Mouse (Mus musculus): ENCODE measurements around the gene Vmn1r88. TPM values are rescaled to one million over a fixed set of nuclear protein-coding genes. Genes with fewer than 3 reads are reported as not detected.
"Not testable (repeated sequence)": the region's sequence is repeated elsewhere in the genome, so short reads cannot be mapped to it uniquely, and the experiment has no call there.

Vmn1r88 gene
- total RNA-seq (2012; rRNA removed) (0.29 and 0.34 TPM in 2 replicates), total RNA-seq (2014; rRNA removed) (0.03 TPM in 1 of 2 replicates, not detected in the other), polyA plus RNA-seq (2012; ENCODE audit: insufficient read length, low read depth) (0.07 and 0.10 TPM in 2 replicates)

DNA sequence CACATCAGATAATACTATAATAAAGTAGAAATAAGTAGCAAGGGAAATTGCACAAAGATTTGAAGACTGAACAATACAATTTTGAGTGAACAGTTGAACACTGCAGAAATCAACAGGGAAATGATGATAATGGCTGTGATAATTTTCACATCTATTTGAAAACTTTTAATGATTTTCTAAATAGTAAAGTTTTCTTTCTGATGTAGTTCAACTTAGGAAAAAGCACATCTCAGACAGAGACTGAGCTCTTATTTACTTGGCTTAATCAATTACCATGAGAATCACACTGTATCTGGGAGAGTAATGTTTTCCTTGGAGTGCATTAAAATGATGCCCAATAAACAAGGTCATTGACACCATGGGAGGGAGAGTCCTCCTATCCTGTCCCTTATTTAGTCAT, at the start of gene Vmn1r88:
Gene Vmn1r88, plus strand, starts transcription at position 301 of the 400 bp plus-strand sequence.
- dilution Hi-C loops (cut with MboI; ENCODE audit: extremely low pct_ligation_motif_present, extremely low pct_unique_long_range_greater_than_20kb, low sequenced_read_pairs) (no loop called here), in situ Hi-C loops (cut with MboI; ENCODE audit: low pct_ligation_motif_present, low pct_unique_long_range_greater_than_20kb, low sequenced_read_pairs) (no loop called here)
- no peak within 1 kb of the TSS for H3K4me2 ChIP-seq (ENCODE audit: insufficient read depth, low read depth, poor library complexity, severe bottlenecking)
- no peaks in the 10 kb centered on the region for H3K9me3 ChIP-seq (replicated peaks; ENCODE audit: low read length)
- no peak within 1 kb of the TSS for H3K4me3 ChIP-seq (replicated peaks in 1 of 3; ENCODE audit: low read depth in 2 of 3, low read length in 2 of 3, poor library complexity in 1 of 3)
- H3K36me3 ChIP-seq (replicated peaks in 1 of 2; ENCODE audit: control insufficient read depth in 1 of 2, insufficient read depth in 1 of 2, low read length in 1 of 2), result no peaks in the 10 kb centered on the region
- H3K27ac ChIP-seq (ENCODE audit: insufficient read depth, low read depth), result no peak within 1 kb of the TSS
- TF ChIP-seq CHD1 (IDR thresholded peaks at IDR 0.05; ENCODE audit: low read depth, low read length) (no peak), ELF1 (IDR thresholded peaks at IDR 0.05; ENCODE audit: low read depth, low read length) (no peak), E2F4 (IDR thresholded peaks at IDR 0.05; ENCODE audit: insufficient replicate concordance, low read depth, low read length) (no peak), ZC3H11A (IDR thresholded peaks at IDR 0.05; ENCODE audit: low read depth, low read length) (no peak), ZKSCAN1 (IDR thresholded peaks at IDR 0.05; ENCODE audit: borderline replicate concordance, low read depth, low read length) (no peak), HCFC1 (IDR thresholded peaks at IDR 0.05; ENCODE audit: low read depth, low read length) (no peak)
- H3K27me3 ChIP-seq (replicated peaks), result peaks cover 15% of the 10 kb centered on the region
- no peak within 1 kb of the TSS for H3K9ac ChIP-seq (ENCODE audit: insufficient read depth, low read depth)
- H3K79me2 ChIP-seq (replicated peaks; ENCODE audit: control insufficient read depth, extremely low read depth, insufficient read depth, poor library complexity, severe bottlenecking), result no peaks in the 10 kb centered on the region
- no peak for DNase-seq (ENCODE audit: extremely low read depth)
- no peaks in the 10 kb centered on the region for H3K4me1 ChIP-seq (ENCODE audit: control insufficient read depth in 1 of 2, insufficient read depth in 2 of 2)

DNA sequence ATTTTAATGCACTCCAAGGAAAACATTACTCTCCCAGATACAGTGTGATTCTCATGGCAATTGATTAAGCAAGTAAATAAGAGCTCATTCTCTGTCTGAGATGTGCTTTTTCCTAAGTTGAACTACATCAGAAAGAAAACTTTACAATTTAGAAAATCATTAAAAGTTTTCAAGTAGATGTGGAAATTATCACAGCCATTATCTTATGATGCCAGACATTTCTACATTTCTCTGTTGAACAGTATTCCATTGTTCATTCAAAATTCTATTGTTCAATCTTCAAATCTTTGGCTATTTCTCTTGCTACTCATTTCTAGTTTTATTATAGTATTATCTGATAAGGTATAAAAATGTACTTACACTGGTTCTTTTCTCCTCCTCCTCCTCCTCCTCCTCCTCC, 39.6 kb upstream of the Vmn1r88 start, which contains the start of gene Vmn1r86:
Gene Vmn1r86, minus strand, starts transcription at position 101 of the 400 bp plus-strand sequence.
- Histone ChIP-seq H3K27me3 (replicated peaks) (peaks cover 25% of the 10 kb centered on the region), H3K79me2 (replicated peaks; ENCODE audit: control insufficient read depth, extremely low read depth, insufficient read depth, poor library complexity, severe bottlenecking) (no peaks in the 10 kb centered on the region), H3K4me1 (ENCODE audit: control insufficient read depth in 1 of 2, insufficient read depth in 2 of 2) (no peaks in the 10 kb centered on the region), H3K9me3 (replicated peaks; ENCODE audit: low read length) (no peaks in the 10 kb centered on the region), H3K36me3 (replicated peaks in 1 of 2; ENCODE audit: control insufficient read depth in 1 of 2, insufficient read depth in 1 of 2, low read length in 1 of 2) (no peaks in the 10 kb centered on the region), H3K4me2 (ENCODE audit: insufficient read depth, low read depth, poor library complexity, severe bottlenecking) (no peak within 1 kb of the TSS), H3K4me3 (replicated peaks in 1 of 3; ENCODE audit: low read depth in 2 of 3, low read length in 2 of 3, poor library complexity in 1 of 3) (no peak within 1 kb of the TSS), H3K27ac (ENCODE audit: insufficient read depth, low read depth) (no peak within 1 kb of the TSS), H3K9ac (ENCODE audit: insufficient read depth, low read depth) (no peak within 1 kb of the TSS)
- in situ Hi-C loops (cut with MboI; ENCODE audit: low pct_ligation_motif_present, low pct_unique_long_range_greater_than_20kb, low sequenced_read_pairs), result no loop called here
- TF ChIP-seq POLR2A (IDR thresholded peaks at IDR 0.05; ENCODE audit: low read depth, low read length) (no peak), TBP (conservative IDR thresholded peaks at IDR 0.05; ENCODE audit: low read depth, low read length) (no peak), KAT2A (IDR thresholded peaks at IDR 0.05; ENCODE audit: insufficient replicate concordance, low read length) (no peak), MEF2A (IDR thresholded peaks at IDR 0.05; ENCODE audit: borderline replicate concordance, low read depth, low read length) (no peak), ZC3H11A (IDR thresholded peaks at IDR 0.05; ENCODE audit: low read depth, low read length) (no peak), NELFE (IDR thresholded peaks at IDR 0.05; ENCODE audit: low read depth, low read length) (no peak), ZNF384 (IDR thresholded peaks at IDR 0.05; ENCODE audit: low read depth, low read length) (no peak), MAZ (IDR thresholded peaks at IDR 0.05; ENCODE audit: low read depth, low read length) (no peak), ZKSCAN1 (IDR thresholded peaks at IDR 0.05; ENCODE audit: borderline replicate concordance, low read depth, low read length) (no peak), CHD1 (IDR thresholded peaks at IDR 0.05; ENCODE audit: low read depth, low read length) (no peak), ZMIZ1 (IDR thresholded peaks at IDR 0.05; ENCODE audit: low read depth, low read length) (no peak), RCOR1 (conservative IDR thresholded peaks at IDR 0.05; ENCODE audit: low read depth, low read length) (no peak), USF1 (IDR thresholded peaks at IDR 0.05; ENCODE audit: low read depth, low read length) (no peak), SMC3 (IDR thresholded peaks at IDR 0.05; ENCODE audit: low read depth, low read length) (no peak), E2F4 (IDR thresholded peaks at IDR 0.05; ENCODE audit: insufficient replicate concordance, low read depth, low read length) (no peak), TCF12 (IDR thresholded peaks at IDR 0.05; ENCODE audit: low read depth, low read length) (no peak), UBTF (IDR thresholded peaks at IDR 0.05; ENCODE audit: low read depth, low read length) (no peak), USF2 (conservative IDR thresholded peaks at IDR 0.05; ENCODE audit: low read depth, low read length) (no peak), RAD21 (IDR thresholded peaks at IDR 0.05; ENCODE audit: low read depth, low read length) (no peak), CHD2 (IDR thresholded peaks at IDR 0.05; ENCODE audit: low read length) (no peak)
- no peak for DNase-seq (ENCODE audit: extremely low read depth)
- dilution Hi-C loops (cut with MboI; ENCODE audit: extremely low pct_ligation_motif_present, extremely low pct_unique_long_range_greater_than_20kb, low sequenced_read_pairs), result no loop called here

DNA sequence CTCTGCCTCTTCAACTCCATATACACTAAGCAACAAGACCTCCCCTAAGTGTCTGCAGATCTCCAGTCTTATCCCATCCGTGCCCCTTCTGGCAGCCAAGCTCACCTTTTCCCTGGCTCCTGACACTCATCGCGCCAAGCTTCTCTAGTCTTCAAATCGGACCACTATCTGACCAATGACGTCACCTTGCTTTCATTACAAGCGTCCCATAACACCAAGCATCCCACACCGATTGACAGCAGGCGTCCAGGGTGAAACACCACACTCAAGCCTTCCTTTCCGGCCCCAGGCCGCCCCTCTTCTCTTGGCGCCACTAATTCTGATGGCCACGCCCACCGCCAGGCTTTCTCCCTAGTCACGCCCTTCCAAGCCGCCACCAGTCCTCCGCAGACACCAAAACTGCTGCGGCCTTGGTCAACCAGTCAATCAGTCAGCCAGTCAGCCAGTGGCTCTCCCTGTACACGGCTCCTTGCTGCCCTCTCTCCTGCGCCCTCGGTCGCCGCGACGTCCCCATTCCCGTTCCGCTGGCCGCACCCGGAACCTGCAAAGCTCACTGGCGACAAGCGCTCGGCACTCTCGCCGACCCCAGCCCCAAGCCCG, 35.7 kb upstream of the Vmn1r88 start:
- DNase-seq (ENCODE audit: extremely low read depth); H3K27ac ChIP-seq (ENCODE audit: insufficient read depth, low read depth); H3K4me2 ChIP-seq (ENCODE audit: insufficient read depth, low read depth, poor library complexity, severe bottlenecking); H3K4me1 ChIP-seq (ENCODE audit: control insufficient read depth in 1 of 2, insufficient read depth in 2 of 2); H3K9me3 ChIP-seq (replicated peaks; ENCODE audit: low read length); H3K79me2 ChIP-seq (replicated peaks; ENCODE audit: control insufficient read depth, extremely low read depth, insufficient read depth, poor library complexity, severe bottlenecking); in situ Hi-C loops (cut with MboI; ENCODE audit: low pct_ligation_motif_present, low pct_unique_long_range_greater_than_20kb, low sequenced_read_pairs); dilution Hi-C loops (cut with MboI; ENCODE audit: extremely low pct_ligation_motif_present, extremely low pct_unique_long_range_greater_than_20kb, low sequenced_read_pairs); H3K36me3 ChIP-seq (replicated peaks in 1 of 2; ENCODE audit: control insufficient read depth in 1 of 2, insufficient read depth in 1 of 2, low read length in 1 of 2); H3K9ac ChIP-seq (ENCODE audit: insufficient read depth, low read depth); H3K4me3 ChIP-seq (replicated peaks in 1 of 3; ENCODE audit: low read depth in 2 of 3, low read length in 2 of 3, poor library complexity in 1 of 3): not testable (repeated sequence)
- H3K27me3 ChIP-seq (replicated peaks), result peaks cover 21% of the 10 kb centered on the region
